Mouse (Mus musculus) liver, embryonic 15.5 days (tissue): ENCODE measurements at regions not wholly inside any gene's neighbourhood (a gene's known extent, or its start where the extent isn't known, plus 50 kb on each side); places are given as distances from the start of the nearest gene placed in this dataset.

Experiments
- ATAC-seq: fragments of 200-750 bp; cut with Nextera tagmentation; 2 replicates; pipeline ENCODE4 v1.8.0; 2017; ENCODE audit warnings: moderate number of reproducible peaks, mild to moderate bottlenecking, moderate library complexity; ENCODE audit not compliant: insufficient read depth
- H3K27ac ChIP-seq: fragments of 300-500 bp; sonication (generic); replicated peaks from 2 replicates; pipeline ENCODE4 v1.5.1; 2015; ENCODE audit warnings: mild to moderate bottlenecking, inconsistent platforms
- H3K27me3 ChIP-seq: fragments of 300-500 bp; sonication (generic); 2 replicates; pipeline ENCODE4 v1.6.1; 2015; ENCODE audit warnings: mild to moderate bottlenecking, inconsistent platforms
- H3K36me3 ChIP-seq: fragments of 300-500 bp; sonication (generic); replicated peaks from 2 replicates; pipeline ENCODE4 v1.6.1; 2015; ENCODE audit warnings: moderate library complexity, mild to moderate bottlenecking, inconsistent platforms
- H3K4me1 ChIP-seq: fragments of 300-500 bp; sonication (generic); replicated peaks from 2 replicates; pipeline ENCODE4 v1.6.1; 2015; ENCODE audit warnings: inconsistent platforms
- H3K4me2 ChIP-seq: fragments of 300-500 bp; sonication (generic); 2 replicates; pipeline ENCODE4 v1.6.1; 2015; ENCODE audit warnings: moderate library complexity, mild to moderate bottlenecking, inconsistent platforms
- H3K4me3 ChIP-seq: fragments of 300-500 bp; sonication (generic); replicated peaks from 2 replicates; pipeline ENCODE4 v1.5.1; 2015; ENCODE audit warnings: mild to moderate bottlenecking, inconsistent platforms
- H3K9ac ChIP-seq: fragments of 300-500 bp; sonication (generic); 2 replicates; pipeline ENCODE4 v1.6.1; 2015; ENCODE audit warnings: moderate library complexity, mild to moderate bottlenecking, inconsistent platforms
- H3K9me3 ChIP-seq: fragments of 300-500 bp; sonication (generic); replicated peaks from 2 replicates; pipeline ENCODE4 v1.6.1; 2016; ENCODE audit warnings: inconsistent platforms
- WGBS: fragments of 180-500 bp; shearing (Covaris S2); methylation state at CpG from one replicate; pipeline ENCODE4 v1.1.7; 2015; ENCODE audit warnings: mixed read lengths; ENCODE audit not compliant: insufficient replicate concordance; 5-methylcytosine and 5-hydroxymethylcytosine counted together

DNA sequence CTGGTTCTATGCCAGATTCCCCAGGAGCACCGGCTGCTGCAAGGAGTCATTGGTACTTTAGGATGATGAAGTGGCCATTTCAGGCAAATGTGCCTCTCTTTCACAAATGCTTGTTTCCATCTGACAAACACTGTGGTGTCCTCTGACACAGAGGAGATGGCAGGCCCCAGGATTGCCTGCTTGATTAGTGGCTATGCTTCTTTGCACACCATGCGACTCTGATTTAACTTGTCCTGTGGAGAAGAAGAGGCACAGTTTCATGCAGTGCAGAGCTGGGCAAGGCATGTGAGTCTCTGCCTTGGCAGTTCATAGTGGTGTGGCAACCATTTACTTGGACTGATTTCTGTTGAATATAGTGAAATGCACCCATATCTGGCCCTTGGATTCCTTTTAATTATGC lies 308.4 kb downstream of the Lmo7 start:
- WGBS, result 79% methylated on average over 2 of the region's 2 CpGs

DNA sequence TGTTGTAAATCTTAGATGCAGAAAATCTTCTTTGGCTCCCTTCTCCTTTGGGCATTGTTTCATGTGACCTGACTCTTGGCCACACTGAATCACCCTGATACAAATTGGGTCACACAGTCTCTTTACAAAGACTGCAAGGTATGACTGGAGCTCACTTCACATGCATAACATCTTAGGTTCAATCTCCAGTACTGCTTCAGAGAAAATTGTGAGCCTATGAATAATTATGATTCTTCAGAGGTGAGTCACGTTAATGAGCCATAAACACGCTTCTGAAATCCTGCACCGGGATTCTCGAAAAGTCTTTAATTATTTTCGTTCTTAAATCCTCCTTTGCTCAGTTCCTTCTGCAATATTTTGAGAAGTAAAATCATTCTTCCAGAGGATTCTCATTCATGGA lies 307.7 kb downstream of the Lmo7 start:
- H3K9ac ChIP-seq, result no peak overlapping the region
- 66% methylated on average over 5 of the region's 5 CpGs for WGBS
- no peak overlapping the region for H3K27ac ChIP-seq
- H3K27me3 ChIP-seq, result no peaks in the 10 kb centered on the region
- H3K4me3 ChIP-seq, result no peak overlapping the region
- no peaks in the 10 kb centered on the region for H3K36me3 ChIP-seq
- no peaks in the 10 kb centered on the region for H3K4me1 ChIP-seq
- no peaks in the 10 kb centered on the region for H3K9me3 ChIP-seq
- no peak for ATAC-seq
- no peak overlapping the region for H3K4me2 ChIP-seq

More for the DNA sequence above, 308.4 kb downstream of the Lmo7 start:
- Histone ChIP-seq H3K36me3 (no peaks in the 10 kb centered on the region), H3K4me1 (no peaks in the 10 kb centered on the region), H3K4me2 (no peak overlapping the region), H3K9me3 (no peaks in the 10 kb centered on the region), H3K4me3 (no peak overlapping the region), H3K9ac (no peak overlapping the region), H3K27ac (no peak overlapping the region), H3K27me3 (no peaks in the 10 kb centered on the region)
- ATAC-seq, result no peak

DNA sequence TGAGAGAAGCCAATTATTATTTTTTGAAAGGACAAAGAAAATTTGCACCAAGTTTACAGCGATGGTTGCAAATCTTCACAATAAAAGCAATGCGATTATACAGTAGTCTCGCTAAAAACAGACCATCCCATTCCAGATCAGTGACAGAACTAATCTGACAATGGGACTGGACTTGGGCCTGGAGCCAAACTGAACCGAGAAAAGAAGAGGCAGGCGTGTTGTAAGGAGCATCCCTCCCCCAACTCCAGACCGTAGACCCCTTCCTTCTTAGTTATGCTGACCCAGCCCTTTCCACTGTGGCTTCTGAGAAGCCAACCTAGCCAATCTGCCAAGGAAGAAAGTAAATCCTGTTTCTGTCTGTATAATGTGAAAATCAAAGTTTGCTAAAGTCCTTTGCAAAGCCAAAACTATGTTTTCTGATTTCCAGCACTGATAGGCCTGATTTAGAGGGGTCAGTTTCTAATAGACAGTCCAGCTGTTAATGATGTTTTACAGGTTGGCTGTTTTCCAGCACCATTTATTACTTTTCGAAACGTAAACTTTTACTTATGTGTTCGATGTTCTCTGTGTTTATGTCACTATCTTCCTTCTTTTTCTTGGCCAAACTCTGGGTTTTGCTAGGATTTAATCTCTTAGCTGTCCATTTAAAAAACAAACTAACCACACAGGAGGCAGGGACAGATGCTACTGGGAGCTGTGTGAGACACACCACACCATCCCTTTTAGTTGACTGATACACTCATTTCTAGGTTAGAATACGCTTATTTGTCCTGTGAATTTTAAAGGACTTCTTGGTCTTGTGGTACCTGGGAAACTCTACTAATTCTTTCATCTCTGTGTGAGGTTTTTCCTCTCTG lies 301.5 kb downstream of the Lmo7 start:
- ATAC-seq, result no peak
- H3K9me3 ChIP-seq, result no peaks in the 10 kb centered on the region
- H3K9ac ChIP-seq, result no peak overlapping the region
- no peaks in the 10 kb centered on the region for H3K4me1 ChIP-seq
- no peak overlapping the region for H3K4me3 ChIP-seq
- no peak overlapping the region for H3K27ac ChIP-seq
- no peaks in the 10 kb centered on the region for H3K27me3 ChIP-seq
- WGBS, result 64% methylated on average over 10 of the region's 10 CpGs
- no peaks in the 10 kb centered on the region for H3K36me3 ChIP-seq
- H3K4me2 ChIP-seq, result no peak overlapping the region

DNA sequence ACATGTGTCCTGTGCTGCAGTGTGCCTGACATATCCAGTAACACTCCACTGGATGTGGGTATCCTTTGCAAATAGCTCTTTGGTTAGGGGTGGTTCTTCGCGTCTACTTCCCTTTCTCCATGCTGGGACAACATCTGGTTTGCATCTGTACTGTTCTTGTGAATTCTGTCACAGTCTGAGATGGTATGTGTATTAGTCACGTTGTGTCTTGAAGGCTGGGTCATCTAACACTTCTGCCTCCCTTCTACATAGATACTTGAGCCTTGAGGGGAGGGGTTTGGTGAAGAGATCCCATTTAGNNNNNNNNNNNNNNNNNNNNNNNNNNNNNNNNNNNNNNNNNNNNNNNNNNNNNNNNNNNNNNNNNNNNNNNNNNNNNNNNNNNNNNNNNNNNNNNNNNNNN lies 294.9 kb downstream of the Lmo7 start:
- Histone ChIP-seq H3K9ac (no peak overlapping the region), H3K4me1 (no peaks in the 10 kb centered on the region), H3K27me3 (no peaks in the 10 kb centered on the region), H3K36me3 (no peaks in the 10 kb centered on the region), H3K4me3 (no peak overlapping the region), H3K9me3 (no peaks in the 10 kb centered on the region), H3K4me2 (no peak overlapping the region), H3K27ac (no peak overlapping the region)
- no peak for ATAC-seq
- WGBS, result 65% methylated on average over 3 of the region's 3 CpGs

DNA sequence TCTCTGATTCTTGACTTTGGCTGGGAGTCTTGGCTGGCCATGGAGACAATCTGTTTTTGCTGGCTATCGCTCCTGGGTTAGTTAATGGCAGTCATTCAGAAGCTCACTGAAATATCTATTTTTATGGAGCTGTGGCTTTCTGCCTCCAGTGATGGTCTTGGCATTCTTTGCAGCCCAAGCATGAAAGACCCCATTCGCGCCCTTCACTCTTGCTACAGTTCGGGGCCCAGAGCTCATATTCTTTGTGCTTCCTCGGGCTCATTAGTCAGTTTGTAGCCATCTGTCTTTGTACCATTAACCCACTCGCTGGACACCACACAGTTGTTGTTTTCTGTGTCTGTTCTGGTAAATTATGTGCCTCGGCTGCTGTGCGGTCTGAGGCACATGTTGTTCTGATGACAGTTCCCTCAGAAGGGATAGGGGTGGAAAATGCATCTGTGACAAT lies 290.4 kb downstream of the Lmo7 start:
- Histone ChIP-seq H3K27ac (no peak overlapping the region), H3K4me2 (no peak overlapping the region), H3K4me1 (no peaks in the 10 kb centered on the region), H3K36me3 (no peaks in the 10 kb centered on the region), H3K9ac (no peak overlapping the region), H3K27me3 (no peaks in the 10 kb centered on the region), H3K9me3 (no peaks in the 10 kb centered on the region), H3K4me3 (no peak overlapping the region)
- WGBS, result 60% methylated on average over 8 of the region's 8 CpGs
- ATAC-seq, result no peak

DNA sequence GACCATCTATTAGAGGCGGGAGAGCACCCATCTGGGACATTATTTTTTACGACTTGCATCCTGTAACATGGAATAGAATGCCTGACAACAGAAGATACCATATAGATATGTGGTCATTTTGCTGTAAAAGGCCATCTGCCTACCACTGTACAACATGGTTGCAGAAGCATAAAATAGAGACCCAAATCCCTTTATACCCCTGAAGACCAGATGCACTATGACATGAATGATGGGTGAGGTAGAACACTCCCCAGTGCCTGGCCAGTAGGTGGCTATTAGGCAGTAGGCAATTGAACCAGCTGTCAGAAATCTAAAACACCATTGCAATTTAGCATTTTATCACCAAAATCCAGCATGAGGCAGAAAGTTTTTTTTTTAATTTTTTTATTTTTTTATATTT lies 289.6 kb downstream of the Lmo7 start:
- H3K36me3 ChIP-seq, result no peaks in the 10 kb centered on the region
- no peak overlapping the region for H3K4me3 ChIP-seq
- H3K4me2 ChIP-seq, result no peak overlapping the region
- no peak overlapping the region for H3K9ac ChIP-seq
- H3K9me3 ChIP-seq, result no peaks in the 10 kb centered on the region
- 53% methylated on average over 2 of the region's 2 CpGs for WGBS
- H3K4me1 ChIP-seq, result no peaks in the 10 kb centered on the region
- no peak for ATAC-seq
- H3K27me3 ChIP-seq, result no peaks in the 10 kb centered on the region
- H3K27ac ChIP-seq, result no peak overlapping the region

DNA sequence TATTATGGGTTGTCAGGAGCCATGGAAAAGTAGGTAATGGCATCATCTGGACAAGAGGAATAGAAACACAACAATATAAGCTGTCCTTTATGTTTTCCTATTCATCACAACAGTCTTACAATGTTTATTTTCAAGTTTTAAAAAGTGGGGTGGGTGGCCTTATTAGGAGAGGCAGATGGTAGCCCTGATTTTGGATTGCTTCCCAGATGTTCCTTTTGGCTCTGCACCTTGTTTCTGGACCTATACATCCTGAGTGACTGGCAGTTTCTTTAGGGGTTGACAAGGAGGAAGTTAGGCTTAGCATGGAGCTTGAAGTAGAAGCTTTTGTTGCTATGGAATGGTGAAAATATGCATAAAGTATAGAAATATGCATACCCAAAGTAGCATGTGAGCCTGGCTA lies 286.8 kb downstream of the Lmo7 start:
- Histone ChIP-seq H3K4me2 (no peak overlapping the region), H3K36me3 (no peaks in the 10 kb centered on the region), H3K4me3 (no peak overlapping the region), H3K27ac (no peak overlapping the region), H3K4me1 (no peaks in the 10 kb centered on the region), H3K9ac (no peak overlapping the region), H3K9me3 (no peaks in the 10 kb centered on the region), H3K27me3 (no peaks in the 10 kb centered on the region)
- no peak for ATAC-seq

DNA sequence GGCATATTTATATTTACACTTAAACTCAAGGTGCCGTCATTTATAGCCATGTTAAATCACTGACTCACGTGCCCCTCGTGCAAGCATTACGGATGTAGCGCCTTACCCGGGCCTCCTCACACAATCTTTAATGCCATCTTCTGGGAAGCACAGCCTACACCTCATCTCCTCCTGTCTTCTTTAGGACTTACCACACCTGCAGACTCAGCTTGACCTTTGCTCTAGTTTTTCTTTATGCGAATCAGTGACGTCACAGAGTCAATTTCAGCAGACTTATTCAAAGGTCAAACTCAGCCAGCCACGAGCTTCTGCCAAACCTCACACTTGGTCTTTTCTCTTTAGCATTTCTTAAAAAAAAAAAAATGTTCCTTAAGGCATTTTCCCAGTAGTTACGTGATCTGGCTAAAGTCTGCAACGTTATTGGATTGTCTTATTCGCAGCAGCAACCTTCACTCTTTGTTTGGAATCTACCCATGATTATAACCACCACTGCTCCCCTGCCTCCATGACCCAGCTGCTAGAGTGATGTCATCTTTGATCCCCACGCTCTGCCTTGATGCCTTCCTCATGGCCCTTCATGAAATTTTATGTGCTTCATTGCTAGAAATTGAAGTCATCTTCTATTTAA lies 285.3 kb downstream of the Lmo7 start:
- H3K27me3 ChIP-seq, result no peaks in the 10 kb centered on the region
- H3K36me3 ChIP-seq, result no peaks in the 10 kb centered on the region
- H3K4me1 ChIP-seq, result no peaks in the 10 kb centered on the region
- H3K9ac ChIP-seq, result no peak overlapping the region
- 67% methylated on average over 13 of the region's 13 CpGs for WGBS
- no peaks in the 10 kb centered on the region for H3K9me3 ChIP-seq
- no peak overlapping the region for H3K4me3 ChIP-seq
- no peak overlapping the region for H3K4me2 ChIP-seq
- ATAC-seq, result no peak
- H3K27ac ChIP-seq, result no peak overlapping the region

DNA sequence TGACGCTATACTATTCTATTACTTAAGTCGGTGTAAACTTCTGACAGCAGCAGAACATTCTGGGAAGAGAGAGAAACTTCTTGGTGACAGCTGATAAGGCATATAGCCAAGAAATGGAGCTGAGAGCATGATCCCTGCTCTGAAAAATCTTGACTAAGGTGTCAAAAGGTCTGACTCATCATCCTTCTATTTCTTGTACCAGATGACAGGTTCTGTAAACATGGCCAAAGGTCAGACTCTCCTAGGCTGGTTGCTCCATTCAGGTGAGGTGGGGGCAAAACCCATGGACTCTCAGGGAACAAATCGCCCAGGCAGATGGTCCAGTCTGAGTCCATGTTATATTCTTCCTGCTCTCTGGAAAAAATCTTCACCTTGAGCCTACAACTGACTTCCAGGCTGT lies 283.5 kb downstream of the Lmo7 start:
- H3K27me3 ChIP-seq, result no peaks in the 10 kb centered on the region
- no peak for ATAC-seq
- H3K36me3 ChIP-seq, result no peaks in the 10 kb centered on the region
- no peaks in the 10 kb centered on the region for H3K9me3 ChIP-seq
- H3K27ac ChIP-seq, result no peak overlapping the region
- H3K4me3 ChIP-seq, result no peak overlapping the region
- no peak overlapping the region for H3K9ac ChIP-seq
- H3K4me2 ChIP-seq, result no peak overlapping the region
- 51% methylated on average over 3 of the region's 3 CpGs for WGBS
- no peaks in the 10 kb centered on the region for H3K4me1 ChIP-seq

DNA sequence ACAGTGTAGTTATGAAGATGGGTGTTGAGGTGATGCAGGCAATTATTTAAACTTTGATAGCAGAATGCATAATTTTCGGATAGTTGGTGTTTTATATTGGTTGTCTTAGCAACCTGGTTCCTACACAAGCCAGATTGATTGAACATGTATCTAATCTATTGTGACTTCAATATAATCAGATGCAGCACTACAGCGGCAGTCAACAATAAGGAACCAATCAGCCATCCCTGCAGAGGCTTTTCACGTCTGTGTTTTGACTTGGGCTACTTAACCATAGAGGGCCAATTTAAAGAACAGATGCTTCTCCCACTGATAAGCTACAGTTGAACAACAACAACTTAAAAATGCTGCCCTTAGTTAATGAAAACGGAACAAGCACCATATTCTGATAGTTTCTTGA lies 267.8 kb downstream of the Lmo7 start:
- Histone ChIP-seq H3K4me3 (no peak overlapping the region), H3K27me3 (no peaks in the 10 kb centered on the region), H3K9me3 (no peaks in the 10 kb centered on the region), H3K4me2 (no peak overlapping the region), H3K9ac (no peak overlapping the region), H3K36me3 (no peaks in the 10 kb centered on the region), H3K27ac (no peak overlapping the region), H3K4me1 (no peaks in the 10 kb centered on the region)
- no peak for ATAC-seq
- 50% methylated on average over 4 of the region's 4 CpGs for WGBS

DNA sequence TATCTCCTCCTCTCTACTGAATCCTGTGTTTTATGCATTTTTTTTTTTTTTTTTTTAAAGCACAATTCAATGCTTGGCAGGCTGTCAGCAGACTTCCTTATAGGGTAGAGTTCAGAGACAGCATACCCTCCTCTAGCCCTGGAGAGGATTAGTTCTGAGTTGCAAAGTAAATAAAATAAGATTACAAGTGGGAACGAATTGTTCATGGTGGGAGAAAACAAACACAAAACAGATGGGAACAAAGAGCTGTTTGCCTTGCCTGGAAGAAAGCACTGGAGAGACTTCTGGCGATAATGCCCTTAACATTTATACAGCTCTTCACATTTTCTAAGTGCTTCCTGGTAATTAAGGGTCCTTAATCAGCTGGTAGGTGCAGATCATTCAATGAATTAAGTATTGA lies 254.6 kb downstream of the Lmo7 start:
- no peak for ATAC-seq
- WGBS, result 32% methylated on average over 2 of the region's 2 CpGs
- H3K4me2 ChIP-seq, result no peak overlapping the region
- H3K9ac ChIP-seq, result no peak overlapping the region
- H3K27me3 ChIP-seq, result no peaks in the 10 kb centered on the region
- no peaks in the 10 kb centered on the region for H3K4me1 ChIP-seq
- no peak overlapping the region for H3K27ac ChIP-seq
- H3K36me3 ChIP-seq, result no peaks in the 10 kb centered on the region
- H3K9me3 ChIP-seq, result no peaks in the 10 kb centered on the region
- H3K4me3 ChIP-seq, result no peak overlapping the region
